Mouse (Mus musculus) induced T-regulatory cell, adult 2 months (primary cell): ENCODE results near the gene Saxo1.

ENCODE experiments used
- DNase-seq: peaks from one replicate; pipeline ENCODE4 v3.0.0-alpha.2; 2012; ENCODE audit warnings: low read depth

Saxo1 gene

DNA sequence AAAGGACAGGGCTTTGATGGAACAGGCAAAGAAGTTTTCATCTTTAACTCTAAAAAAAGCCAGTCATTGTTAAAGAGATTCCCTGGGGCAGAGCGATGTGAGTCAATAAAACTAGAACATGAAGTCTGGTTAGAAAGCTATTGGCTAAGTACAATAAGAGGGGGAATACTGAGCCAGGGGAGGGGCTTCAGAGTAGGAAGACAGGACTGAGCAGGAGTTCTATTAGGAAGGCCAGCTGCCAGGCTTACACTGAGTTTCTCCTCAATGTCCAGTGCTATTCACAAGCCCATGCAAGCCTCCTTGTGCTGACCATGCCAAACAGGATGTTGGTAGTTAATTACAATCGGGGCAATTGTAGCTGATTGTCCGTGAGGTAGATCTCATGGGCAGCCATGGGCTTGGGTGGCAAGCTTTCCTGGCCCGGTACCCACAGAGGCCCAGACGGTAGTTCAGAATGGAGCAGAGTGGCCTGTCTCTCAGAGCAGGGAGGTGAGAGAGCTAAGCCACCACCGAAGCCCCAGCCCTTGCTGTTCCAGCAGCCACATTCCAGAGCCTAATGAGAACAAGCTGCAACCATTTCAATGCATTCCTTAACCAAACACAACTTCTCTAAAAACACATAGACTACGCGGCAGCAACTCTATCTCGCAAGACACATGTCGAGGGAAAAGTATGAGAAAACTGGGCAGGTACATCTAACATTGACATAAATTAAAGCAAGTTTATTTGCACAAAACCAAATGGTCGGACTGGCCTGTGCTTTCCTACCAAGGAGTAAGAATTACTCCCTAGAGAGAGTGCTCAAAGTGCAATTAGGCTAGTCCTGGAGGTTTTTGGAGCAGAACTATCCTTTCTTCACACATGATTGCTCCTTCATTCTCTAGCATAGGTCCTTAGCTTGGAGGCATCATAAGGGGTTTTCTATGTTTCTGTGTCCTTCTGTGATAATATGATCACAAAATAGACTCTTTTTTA lies 30.7 kb downstream of the Saxo1 start:
- DNase-seq: no peak

DNA sequence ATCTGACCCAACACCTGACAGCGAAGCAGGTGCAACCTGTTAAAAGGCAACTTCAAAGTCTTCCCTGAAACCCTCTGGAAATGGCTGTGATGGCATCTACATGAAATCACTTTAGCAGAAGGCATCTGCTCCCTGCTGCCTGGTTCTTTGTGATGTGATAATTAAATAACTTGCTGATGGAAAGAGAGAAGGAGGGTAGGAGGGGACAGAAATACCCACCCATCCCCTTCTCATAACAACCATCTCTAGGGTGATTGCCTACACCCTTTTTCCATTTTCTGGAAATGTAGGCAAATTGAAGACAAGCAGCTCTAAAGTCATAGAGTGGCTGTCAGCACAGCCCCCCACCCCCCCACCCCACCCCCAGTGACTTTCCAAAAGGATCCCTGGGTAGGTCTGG lies 33.6 kb downstream of the Saxo1 start:
- no peak for DNase-seq

DNA sequence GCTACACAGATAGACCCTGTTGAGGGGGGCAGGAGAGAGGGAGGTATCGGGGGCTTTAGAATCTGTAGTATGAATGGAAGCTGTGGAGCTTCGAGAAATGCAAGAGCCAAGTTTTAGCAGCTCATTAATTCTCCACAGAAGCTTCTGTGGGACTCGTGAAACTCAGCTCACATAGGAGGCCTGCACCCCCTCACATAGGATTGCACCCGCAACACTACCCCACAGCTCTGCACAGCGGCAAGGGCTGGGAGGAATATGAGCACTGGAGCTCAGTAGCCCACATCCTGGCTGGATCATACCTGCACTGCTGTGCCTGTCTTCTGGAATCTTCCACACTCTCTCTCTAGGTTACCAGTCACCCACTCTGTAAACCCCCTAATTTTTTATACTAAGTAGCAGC lies 34.4 kb downstream of the Saxo1 start:
- no peak for DNase-seq

DNA sequence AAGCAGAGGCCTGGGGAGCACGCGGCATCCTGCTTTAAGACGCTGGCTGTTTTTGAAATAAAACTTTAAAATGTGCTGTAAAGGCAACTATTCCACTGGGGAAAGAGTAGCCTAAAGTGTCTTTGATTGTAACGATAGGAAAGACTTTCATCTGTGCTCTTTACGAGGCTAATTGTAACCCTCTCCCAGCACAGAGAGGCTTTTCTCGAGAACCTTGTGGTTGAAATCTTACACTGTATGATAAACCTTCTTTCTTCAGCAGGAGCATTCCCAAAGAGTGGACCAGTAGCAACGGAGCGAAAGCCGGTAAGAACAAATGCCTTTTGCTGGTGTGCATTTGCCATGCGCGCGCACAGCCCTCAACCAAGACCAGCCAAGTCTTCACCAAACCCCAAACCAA lies 37.4 kb downstream of the Saxo1 start:
- DNase-seq: no peak

DNA sequence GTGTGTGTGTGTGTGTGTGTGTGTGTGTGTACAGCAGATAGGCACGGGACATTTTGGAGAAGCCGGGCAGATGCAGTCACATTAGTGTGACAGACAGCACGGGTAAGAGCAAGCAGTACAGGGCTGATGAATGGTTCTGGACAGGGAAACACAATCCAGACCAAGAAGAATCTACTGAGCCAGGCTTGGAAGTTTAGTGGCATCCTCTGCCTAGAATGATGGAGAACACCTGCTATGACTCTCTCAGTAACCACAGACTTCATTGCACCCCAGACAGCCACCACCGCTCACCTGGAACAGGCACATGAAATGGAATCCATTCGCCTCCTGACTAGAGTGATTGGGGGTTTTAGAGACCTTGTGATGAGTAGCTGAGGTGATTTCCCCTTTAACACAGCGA lies 38.2 kb downstream of the Saxo1 start:
- no peak for DNase-seq

DNA sequence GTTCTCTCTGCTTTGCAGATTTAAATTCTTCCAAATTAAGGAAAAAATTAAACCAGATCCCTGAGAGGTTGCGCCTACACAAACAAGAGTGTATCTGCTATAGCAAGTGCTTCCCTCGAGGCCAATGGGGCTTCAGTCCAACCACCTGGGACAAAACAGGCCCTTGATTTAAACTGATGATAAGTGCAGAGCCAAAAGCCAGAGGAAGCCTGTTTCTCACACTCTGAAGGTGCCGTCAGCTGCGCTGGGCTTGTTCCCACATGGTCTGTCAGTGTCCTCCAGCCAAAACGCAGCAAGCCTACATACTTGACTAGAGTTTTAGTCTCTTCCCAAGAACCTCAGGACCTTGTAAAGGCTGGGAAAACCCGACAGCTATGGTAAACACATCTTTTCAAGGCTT lies 53.5 kb downstream of the Saxo1 start:
- no peak for DNase-seq

DNA sequence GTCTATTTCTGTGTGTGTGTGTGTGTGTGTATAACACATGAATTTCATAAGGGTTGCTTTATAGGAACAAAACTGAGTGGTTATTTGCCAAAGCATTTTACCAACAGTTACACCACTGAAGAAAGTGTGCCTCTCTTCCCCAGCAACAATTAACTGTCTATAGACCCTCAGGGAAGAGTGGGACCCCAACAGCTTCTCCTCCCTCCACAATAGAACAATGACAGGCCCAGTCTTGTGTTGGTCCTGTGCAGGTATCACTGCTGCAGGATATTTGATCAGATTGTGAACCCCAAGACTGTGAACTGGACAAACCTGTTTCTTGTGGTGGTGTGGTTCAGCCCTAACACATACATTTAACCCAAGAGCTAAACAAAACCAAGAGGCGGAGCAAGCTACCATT lies 58.6 kb downstream of the Saxo1 start:
- no peak for DNase-seq

DNA sequence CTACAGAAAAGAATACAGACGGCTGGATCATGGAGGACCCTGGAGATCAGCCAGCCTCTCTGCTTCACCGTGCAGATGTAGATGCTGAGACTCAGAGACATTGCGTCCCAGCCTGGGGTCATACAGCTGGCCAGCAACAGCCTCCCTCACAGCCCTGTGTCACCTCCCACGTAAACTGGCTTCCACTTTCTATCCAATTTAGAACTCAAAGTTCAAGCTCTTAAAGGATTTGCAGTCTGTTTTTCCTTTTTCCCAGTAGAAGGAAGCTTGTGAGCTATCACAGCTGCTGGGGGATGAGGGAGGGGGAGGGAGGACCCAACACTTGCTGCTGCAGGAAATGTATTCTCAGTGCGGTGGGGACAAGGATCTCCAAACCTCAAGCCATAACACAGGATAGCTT lies 59.4 kb downstream of the Saxo1 start:
- DNase-seq: no peak

DNA sequence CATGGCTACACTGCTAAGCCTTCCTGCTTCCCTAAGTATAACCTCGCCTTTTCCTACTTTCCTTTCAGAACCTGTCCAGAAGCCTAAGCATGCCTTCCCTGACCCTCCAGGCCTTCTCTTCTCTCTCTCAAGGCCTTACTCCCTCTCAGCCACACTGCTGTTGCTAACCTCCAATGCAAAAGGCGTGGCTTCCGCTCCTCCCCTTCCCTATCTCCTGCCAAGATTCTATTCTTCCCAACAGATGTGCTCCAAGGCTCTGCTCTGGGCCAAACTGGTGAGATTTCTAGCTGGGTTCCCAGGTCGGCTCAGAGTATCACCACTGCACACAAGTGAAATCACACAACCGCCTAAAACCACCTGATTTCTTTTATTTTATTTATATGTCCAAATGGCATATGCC lies 69.0 kb downstream of the Saxo1 start:
- no peak for DNase-seq

DNA sequence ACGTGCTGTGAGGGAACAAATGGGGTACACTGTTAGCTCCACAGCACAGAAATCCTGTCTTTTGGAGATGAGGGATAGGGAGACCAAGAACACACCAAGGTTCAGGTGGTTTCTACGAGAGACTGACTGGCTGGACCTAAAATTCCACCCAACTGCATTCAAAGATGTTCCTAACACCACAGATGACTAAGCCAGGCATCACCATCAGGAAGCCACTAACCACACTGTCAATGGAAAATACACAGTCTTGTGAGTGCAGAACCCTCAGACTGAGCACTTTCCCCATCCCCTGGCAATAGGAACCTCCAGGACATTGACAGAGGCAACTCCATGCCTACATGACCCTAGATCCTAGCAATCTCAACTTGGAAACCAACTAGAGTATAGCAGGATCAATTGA lies 71.2 kb downstream of the Saxo1 start:
- DNase-seq: no peak

DNA sequence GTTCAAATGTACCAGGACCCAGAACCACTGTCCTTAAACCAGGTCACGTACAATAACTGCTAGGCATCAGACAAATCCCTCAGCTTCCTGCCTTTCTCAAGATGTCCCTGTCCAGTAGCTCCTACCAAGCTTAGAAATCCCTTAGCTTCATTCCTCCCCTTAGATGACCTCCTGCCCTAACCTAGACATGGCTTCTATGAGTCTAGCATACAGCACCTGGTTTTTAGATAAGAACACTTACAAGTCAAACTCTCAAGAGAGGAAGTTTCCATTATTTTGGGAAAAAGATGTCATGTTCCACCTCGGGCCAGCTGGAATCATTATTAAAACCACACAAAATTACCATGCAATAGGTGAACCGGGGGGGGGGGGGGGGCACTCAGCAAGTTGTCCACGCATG lies 71.6 kb downstream of the Saxo1 start:
- DNase-seq: no peak

DNA sequence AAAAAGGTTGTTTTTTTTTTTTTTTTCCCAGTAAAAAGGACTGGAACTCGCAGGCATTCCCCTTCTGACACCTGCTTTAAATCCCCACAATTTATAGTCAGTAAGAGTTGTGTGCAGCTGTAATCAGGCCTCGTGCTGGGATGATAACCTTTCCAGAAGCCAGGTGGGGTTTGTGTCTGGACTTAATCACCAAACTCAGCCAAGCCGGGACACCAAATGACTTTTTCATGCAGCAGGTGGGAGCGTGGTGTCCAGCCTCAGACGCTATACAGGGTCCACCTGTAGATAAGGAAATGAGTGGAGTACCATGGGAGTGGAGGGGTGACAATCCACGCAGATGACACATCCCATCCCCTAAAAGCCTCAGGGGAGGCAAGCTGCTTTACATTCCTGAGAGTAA lies 73.1 kb downstream of the Saxo1 start:
- no peak for DNase-seq

DNA sequence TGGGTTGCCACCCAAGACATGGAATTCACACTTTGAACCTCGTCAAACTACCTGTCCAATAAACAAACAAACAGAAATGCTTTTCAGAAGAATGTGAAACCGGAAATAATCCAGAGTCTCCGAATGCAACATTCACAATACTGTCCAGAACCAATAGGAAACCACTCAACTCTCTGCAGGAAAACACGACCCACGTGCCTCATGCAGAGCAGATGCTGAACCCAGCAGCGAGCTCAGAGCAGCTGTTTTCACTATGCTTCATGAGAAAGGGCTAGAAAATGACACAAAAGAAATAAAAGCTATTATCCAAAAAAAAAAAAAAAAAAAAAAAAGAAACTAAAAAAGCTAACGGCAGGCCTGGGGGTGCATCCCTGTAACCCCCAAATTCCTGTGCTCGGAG lies 74.4 kb downstream of the Saxo1 start:
- no peak for DNase-seq

DNA sequence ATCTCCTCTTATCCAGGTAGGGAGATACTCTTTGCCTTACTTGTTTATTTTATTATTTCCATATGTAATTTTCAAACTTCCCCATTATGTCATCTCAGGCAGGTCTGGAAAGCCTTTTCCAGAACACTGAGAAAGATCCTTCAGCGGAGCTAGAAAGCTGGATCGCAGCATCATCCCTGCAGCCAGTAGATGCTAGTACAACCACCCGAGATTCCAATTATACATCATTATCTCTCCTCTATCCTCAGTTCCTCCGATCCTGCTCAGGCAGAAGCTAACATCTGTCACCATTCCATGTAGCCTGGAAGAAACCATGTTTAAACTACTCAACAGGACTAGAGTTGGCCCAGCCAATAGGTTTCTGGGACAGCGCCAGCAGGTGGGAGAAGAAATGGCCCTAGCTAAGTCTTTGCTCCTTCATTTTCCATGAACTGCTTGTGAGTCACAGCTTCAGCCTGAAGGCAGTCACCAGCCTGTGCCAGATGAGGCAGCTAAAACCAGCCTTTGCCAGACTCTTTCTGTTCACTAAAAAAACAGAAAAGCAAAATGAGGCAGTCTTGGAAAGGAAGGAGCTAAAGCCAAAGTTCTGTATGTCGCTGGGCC lies 75.0 kb downstream of the Saxo1 start:
- no peak for DNase-seq

DNA sequence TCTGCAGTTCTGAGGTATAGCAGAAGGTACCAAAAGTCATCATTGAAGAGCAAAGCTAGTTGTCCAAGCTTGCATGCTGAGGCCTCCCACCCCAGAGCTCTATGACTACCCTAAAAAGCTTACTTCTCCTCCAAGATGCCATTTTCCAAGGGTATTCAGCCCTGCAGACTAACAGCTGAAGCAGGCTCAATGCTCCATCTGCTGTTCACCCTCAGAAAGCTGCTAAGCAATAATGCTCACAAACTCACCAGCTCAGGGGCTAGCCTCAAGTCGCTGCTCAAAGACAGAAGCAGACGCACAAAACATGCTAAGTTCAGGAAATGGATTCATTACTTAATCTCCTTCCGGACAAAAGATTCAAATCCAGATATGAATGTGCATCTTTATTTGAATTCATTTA lies 77.2 kb downstream of the Saxo1 start:
- no peak for DNase-seq

DNA sequence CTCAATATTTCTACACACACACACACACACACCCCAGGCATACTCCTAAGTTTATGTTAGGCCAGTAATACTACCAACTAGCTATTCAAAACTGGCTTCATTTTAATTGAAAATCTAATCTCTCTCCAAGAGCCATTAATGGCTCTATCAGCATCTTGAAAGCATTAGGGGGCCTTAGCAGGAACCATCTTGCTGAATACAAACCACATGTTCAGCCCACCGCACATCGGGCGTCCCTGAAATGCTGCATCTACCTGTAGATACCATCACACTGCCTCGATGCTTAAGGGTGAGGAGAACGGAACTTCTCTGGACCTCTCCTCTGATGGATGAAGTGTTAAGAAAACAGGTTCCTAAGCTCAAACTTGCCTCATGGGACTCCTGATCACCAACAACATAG lies 93.3 kb downstream of the Saxo1 start:
- DNase-seq: no peak

DNA sequence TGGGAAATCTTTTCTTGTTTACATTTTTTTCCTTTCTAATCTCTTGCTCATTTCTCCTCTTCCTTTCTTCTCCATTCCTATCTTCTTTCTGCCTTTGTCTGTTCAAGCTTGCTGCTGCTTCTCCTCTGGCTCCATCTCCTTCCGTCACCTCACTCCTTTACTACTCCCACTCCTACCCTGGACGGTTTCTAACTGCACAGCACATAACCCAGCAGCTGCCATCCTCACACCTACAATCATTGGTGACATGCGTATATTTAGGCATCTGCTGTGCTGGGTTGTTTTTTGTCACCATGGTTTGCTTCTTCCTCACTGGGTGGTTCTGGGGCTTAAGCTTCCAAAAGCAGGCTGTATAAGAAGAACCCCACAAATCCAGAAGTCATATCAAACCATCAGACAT lies 107.7 kb downstream of the Saxo1 start:
- DNase-seq: no peak

DNA sequence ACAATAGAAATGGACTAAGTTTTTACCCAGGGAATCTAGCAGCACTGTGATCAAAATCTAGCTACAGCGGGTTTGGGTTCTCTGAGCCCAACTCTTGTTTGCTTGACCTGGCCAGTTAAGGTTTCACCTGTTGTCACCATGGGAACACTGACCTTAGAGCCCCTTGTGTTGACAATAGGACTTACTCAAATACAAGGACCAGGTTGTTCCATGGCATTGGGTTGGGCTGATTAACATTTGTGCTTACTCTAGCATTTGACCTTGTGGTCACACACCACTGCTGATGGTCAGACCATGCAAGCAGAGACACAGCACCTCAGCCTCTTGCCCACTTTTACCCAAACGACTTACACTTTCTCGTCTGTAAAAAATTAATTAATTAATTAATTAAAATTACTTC lies 121.8 kb downstream of the Saxo1 start:
- DNase-seq: no peak

DNA sequence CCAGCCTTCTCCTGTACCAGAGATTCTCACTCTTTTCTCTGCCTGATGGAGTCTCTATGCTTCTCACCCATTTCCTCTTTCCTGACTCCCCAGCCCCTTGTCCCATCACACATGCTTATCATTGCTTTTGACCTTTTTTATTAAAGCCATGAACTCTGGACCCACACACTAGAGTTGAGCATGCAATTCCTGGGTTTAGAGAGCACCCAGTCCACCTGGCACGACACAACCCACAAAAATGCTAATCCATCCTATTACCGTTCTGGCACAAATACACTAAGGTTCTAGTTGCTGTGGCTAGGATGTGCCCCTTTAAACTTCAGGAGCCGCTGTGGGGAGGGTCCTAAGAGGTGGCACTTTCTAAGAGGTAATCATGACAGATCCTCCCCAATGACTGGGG lies 122.5 kb downstream of the Saxo1 start:
- no peak for DNase-seq

DNA sequence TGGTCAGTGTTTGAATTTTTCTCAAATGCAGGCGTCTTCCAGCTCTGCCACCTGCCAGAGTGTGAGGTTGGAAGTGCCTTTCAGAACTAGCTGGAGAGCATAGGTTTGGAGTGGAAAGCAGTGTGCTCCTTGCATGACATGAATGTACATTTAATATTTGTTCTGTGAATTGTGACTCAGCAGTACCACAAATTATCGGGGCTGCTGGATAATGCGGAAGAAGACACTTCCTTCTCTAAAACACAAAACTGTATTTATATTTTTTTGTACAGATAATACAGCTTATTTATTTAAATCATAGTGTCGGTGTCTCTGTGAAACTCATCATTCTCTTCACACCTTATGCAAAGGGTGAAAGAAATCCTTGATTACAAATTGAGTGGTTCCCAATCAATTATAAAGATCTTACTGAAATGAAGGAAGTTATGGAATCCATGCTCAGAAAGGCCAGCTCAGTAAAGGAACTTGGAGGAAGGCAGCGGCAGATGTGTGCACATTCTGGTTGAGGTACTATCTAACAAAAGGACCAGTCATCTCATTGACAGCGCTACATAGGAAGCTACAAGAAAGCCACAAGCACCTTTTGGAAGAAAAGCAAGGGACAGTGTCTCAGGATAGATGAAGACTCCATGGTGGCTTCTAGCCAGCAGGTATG lies 129.9 kb downstream of the Saxo1 start:
- DNase-seq: no peak

DNA sequence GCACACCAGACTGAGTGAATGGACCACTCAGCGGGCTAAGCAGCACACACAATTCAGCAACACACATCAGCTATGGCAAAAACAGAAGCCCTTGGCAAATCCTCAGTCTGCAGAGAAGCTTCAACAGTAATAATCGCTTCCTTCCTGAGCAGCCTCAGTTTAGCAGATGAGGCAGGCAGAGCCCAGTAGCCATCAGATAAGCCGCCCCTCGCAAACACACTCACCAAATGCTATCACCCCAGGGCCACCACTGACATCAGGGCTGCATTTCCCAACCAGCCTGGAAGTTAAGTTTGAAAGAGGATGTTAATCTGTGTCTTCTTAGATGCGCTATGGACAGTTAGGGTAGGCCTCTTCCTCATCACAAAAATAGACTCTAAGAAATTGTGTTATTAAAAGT lies 130.8 kb downstream of the Saxo1 start:
- no peak for DNase-seq

DNA sequence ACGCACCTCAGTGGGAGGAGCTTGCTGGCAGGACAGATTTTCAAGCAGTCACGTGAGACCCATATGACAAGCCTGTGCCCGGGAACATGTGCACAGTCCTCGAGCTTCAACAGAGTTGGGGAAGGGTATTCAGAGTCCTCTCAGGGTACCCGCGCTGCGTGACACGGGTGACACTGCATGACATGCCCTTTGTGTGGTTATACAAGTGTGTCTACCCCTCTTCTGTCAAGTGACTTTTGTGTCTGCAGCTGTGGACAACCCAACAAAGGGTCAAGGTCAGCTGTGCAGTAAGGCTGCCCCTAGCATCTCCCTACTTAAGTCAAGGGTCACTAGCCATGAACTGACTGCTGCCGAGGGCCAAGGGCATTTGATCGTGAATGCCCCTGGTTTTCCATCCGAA lies 131.6 kb downstream of the Saxo1 start:
- no peak for DNase-seq

DNA sequence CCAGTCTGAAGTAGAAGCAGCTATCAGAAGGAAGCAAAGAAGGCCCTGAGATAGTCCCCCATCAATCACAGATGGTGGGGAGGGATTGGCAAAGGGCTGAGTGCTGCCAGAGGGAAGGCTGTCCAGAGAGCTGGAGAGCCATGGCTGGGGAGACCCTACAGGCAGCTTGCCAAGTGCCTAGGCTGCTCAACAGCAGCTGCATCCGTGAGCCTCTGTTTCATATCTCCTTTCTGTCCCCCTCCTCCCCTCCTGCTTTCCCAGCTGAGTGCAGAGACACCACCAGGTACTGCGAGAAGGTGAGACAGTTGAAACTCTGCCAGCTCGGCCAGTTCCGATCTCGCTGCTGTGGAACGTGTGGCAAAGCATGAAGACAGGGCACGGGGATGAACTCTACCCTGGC lies 132.5 kb downstream of the Saxo1 start:
- no peak for DNase-seq
